Mouse (Mus musculus) kidney, postnatal 14 days (tissue): ENCODE data around the gene Ucn.

Experiments used
- DNase-seq: peaks from one replicate; pipeline ENCODE4 v3.0.0; 2022; ENCODE audit warnings: mixed read lengths

Gene Ucn

DNA sequence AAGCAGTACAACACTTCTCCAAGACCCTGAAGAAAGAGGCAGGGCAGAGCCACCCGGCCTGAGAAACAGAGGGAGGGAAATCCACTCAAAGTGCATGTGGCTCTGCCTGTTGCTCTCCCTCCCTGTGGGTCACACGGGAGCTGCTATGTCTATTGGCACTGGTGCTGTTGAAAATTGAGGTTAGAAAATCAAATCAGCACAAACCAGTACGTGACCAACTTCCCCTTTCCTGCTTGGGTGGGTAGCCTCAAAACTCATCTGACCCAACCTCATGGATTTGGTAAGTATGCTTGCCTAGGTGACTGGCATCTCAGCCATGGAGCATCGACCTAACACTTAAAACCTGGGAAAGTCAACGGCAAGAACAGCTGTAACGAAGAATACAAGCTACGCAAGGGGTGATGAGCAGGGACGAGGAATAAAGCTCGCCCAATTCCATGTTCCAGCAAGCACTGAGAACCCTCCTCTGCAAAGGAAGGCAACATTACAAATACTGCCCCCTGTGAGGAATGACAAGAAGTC lies 32.8 kb downstream of the Ucn start, which contains the start of gene Dnajc5g:
Gene Dnajc5g, plus strand, starts transcription at position 472 of the 522 bp plus-strand sequence.
- no peak for DNase-seq

- DNase-seq: no peak
These were observed 42.7 kb downstream of the Ucn start for GRCm38 (mm10) chr5:31095711-31096480.

DNA sequence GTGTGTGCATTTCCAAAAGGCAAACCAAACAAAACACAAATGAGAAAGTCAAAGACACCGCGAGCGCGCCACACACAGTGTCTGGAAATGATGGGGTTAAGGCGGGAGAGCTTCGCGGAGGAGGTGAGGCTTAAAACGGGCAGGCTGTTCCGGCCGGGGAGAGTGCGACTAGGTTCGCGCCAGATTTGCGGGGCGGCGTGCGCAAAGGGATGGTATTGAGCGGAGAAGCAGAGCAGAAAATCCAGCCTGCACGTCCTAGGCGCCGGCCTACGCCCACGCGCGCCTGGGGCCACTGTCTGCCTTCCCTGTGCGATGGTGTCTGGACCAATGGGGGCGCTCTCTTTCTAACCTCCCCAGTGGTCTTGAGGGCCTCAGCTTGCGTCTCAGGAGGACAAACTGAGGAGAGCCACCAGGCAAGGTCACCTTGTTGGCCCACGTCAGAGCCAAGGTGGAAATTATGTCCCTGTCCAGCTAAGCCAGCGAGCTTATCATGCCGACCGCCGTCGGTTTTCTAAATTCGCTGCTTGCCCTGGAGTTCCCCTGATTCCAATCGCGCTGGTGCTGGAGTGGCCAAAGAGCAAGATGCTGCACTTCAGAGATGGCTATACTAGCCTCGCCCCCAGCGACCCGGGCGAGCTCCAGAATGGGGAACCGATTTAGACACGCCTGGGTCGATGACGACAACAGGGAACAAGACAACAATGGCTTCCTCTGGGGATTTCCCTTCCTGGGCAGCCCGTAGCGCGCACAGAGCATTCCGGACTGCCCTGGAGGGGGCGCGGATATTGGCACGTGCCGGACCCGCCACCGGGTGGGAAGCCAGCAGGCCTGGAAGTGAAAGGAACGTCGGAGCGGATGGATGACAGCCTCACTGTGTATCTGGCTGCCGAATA lies 43.6 kb downstream of the Ucn start:
- DNase-seq: peak; percentile 60

GRCm38 (mm10) chr5:31094100-31094798 lies 44.4 kb downstream of the Ucn start:
- no peak for DNase-seq

- peak; percentile 75 for DNase-seq
These were observed 45.2 kb downstream of the Ucn start for GRCm38 (mm10) chr5:31093151-31094041.

GRCm38 (mm10) chr5:31092231-31092975 lies 46.2 kb downstream of the Ucn start:
- DNase-seq: no peak
